Mouse (Mus musculus) E14TG2a.4 (cell line): ENCODE measurements around the gene Spdye4a.

Experiments
- H3K27me3 ChIP-seq: 2 replicates; pipeline ENCODE4 v1.6.1; 2014; ENCODE audit warnings: low read length, control low read depth; ENCODE audit not compliant: insufficient read depth
- H3K36me3 ChIP-seq: 2 replicates; pipeline ENCODE4 v1.6.1; 2014; ENCODE audit warnings: low read length, control low read depth; ENCODE audit not compliant: insufficient read depth
- H3K4me1 ChIP-seq: replicated peaks from 2 replicates; pipeline ENCODE4 v1.6.1; 2014; ENCODE audit warnings: low read depth, low read length, control low read depth
- H3K4me3 ChIP-seq: replicated peaks from 2 replicates; pipeline ENCODE4 v1.5.1; 2014; ENCODE audit warnings: mild to moderate bottlenecking, low read length
- H3K9me3 ChIP-seq: 2 replicates; pipeline ENCODE4 v1.6.1; 2014; ENCODE audit warnings: low read length, control low read depth
- CTCF ChIP-seq: conservative IDR thresholded peaks from 2 replicates; pipeline ENCODE4 v1.5.1; 2014; ENCODE audit warnings: low read length
- NANOG ChIP-seq: IDR thresholded peaks from 2 replicates; pipeline ENCODE4 v1.6.1; 2014; ENCODE audit warnings: borderline replicate concordance, low read length, mixed read lengths
- POU5F1 ChIP-seq: IDR thresholded peaks from 2 replicates; pipeline ENCODE4 v1.6.1; 2014; ENCODE audit warnings: low read length, borderline replicate concordance

Spdye4a gene

GRCm38 (mm10) chr5:143252791-143253185 lies 26.1 kb upstream of the Spdye4a start:
- peaks cover 24% of the 10 kb centered on the region for H3K4me1 ChIP-seq
- H3K27me3 ChIP-seq, result peaks cover 78% of the 10 kb centered on the region
- peaks cover 7% of the 10 kb centered on the region for H3K36me3 ChIP-seq
- H3K9me3 ChIP-seq, result no peaks in the 10 kb centered on the region
- peak overlapping the region; percentile 76 for H3K4me3 ChIP-seq
- TF ChIP-seq POU5F1 (no peak), CTCF (no peak), NANOG (no peak)

GRCm38 (mm10) chr5:143252039-143252438 lies 25.3 kb upstream of the Spdye4a start:
- peaks cover 15% of the 10 kb centered on the region for H3K36me3 ChIP-seq
- TF ChIP-seq CTCF, result no peak
- TF ChIP-seq POU5F1, result no peak
- no peak for TF ChIP-seq NANOG
- no peak overlapping the region for H3K4me3 ChIP-seq
- H3K27me3 ChIP-seq, result peaks cover 70% of the 10 kb centered on the region
- no peaks in the 10 kb centered on the region for H3K9me3 ChIP-seq
- H3K4me1 ChIP-seq, result peaks cover 24% of the 10 kb centered on the region

GRCm38 (mm10) chr5:143244926-143245325 lies 18.2 kb upstream of the Spdye4a start:
- no peak overlapping the region for H3K4me3 ChIP-seq
- TF ChIP-seq POU5F1 (no peak), CTCF (no peak), NANOG (no peak)
- H3K36me3 ChIP-seq, result peaks cover 86% of the 10 kb centered on the region
- peaks cover 30% of the 10 kb centered on the region for H3K9me3 ChIP-seq
- peaks cover 3% of the 10 kb centered on the region; the same call in 1 of the 2 replicates for H3K27me3 ChIP-seq
- H3K4me1 ChIP-seq, result no peaks in the 10 kb centered on the region

- peaks cover 12% of the 10 kb centered on the region; the same call in 1 of the 2 replicates for H3K27me3 ChIP-seq
- no peaks in the 10 kb centered on the region for H3K9me3 ChIP-seq
- peaks cover 14% of the 10 kb centered on the region for H3K4me1 ChIP-seq
- peaks cover 35% of the 10 kb centered on the region for H3K36me3 ChIP-seq
- peak overlapping the region; percentile 90 for H3K4me3 ChIP-seq
- TF ChIP-seq NANOG (no peak), POU5F1 (no peak), CTCF (no peak)
Observed at GRCm38 (mm10) chr5:143236036-143236435, 9.3 kb upstream of the Spdye4a start.

- TF ChIP-seq POU5F1 (no peak), CTCF (no peak), NANOG (no peak)
- Histone ChIP-seq H3K9me3 (no peaks in the 10 kb centered on the region), H3K4me3 (peak within 1 kb of the TSS; percentile 90)
Observed at GRCm38 (mm10) chr5:143235028-143235693, 8.5 kb upstream of the Spdye4a start, which contains the start of gene Zfp12. Gene Zfp12 (plus strand): TSS chr5:143235163.

GRCm38 (mm10) chr5:143222287-143222686 lies 4.4 kb downstream of the Spdye4a start:
- TF ChIP-seq POU5F1 (no peak), CTCF (no peak), NANOG (no peak)
- no peaks in the 10 kb centered on the region for H3K36me3 ChIP-seq
- peaks cover 7% of the 10 kb centered on the region for H3K27me3 ChIP-seq
- H3K9me3 ChIP-seq, result no peaks in the 10 kb centered on the region
- H3K4me1 ChIP-seq, result no peaks in the 10 kb centered on the region; the same call in 1 of the 2 replicates
- H3K4me3 ChIP-seq, result no peak overlapping the region

More at GRCm38 (mm10) chr5:143235028-143235693, 8.5 kb upstream of the Spdye4a start, which contains the start of gene Zfp12:
- Histone ChIP-seq H3K27me3 (peaks cover 12% of the 10 kb centered on the region; the same call in 1 of the 2 replicates), H3K36me3 (peaks cover 26% of the 10 kb centered on the region), H3K4me1 (peaks cover 14% of the 10 kb centered on the region)

- H3K9me3 ChIP-seq, result no peaks in the 10 kb centered on the region
- H3K4me1 ChIP-seq, result no peaks in the 10 kb centered on the region; the same call in 1 of the 2 replicates
- TF ChIP-seq NANOG (no peak), CTCF (no peak), POU5F1 (no peak)
- no peak overlapping the region for H3K4me3 ChIP-seq
- H3K27me3 ChIP-seq, result peaks cover 3% of the 10 kb centered on the region
- no peaks in the 10 kb centered on the region for H3K36me3 ChIP-seq
Observed at GRCm38 (mm10) chr5:143220996-143221395, 5.7 kb downstream of the Spdye4a start.

GRCm38 (mm10) chr5:143213832-143214231 lies 12.9 kb downstream of the Spdye4a start:
- TF ChIP-seq NANOG (no peak), CTCF (no peak)
- H3K4me1 ChIP-seq, result no peaks in the 10 kb centered on the region; the same call in 1 of the 2 replicates

GRCm38 (mm10) chr5:143205015-143205414 lies 21.7 kb downstream of the Spdye4a start:
- Histone ChIP-seq H3K4me1 (no peaks in the 10 kb centered on the region), H3K27me3 (no peaks in the 10 kb centered on the region), H3K36me3 (no peaks in the 10 kb centered on the region), H3K4me3 (no peak overlapping the region), H3K9me3 (peaks cover 53% of the 10 kb centered on the region)
- TF ChIP-seq CTCF (peak; percentile 30), POU5F1 (no peak)

More at GRCm38 (mm10) chr5:143213832-143214231, 12.9 kb downstream of the Spdye4a start:
- no peaks in the 10 kb centered on the region for H3K36me3 ChIP-seq
- peaks cover 36% of the 10 kb centered on the region for H3K9me3 ChIP-seq
- no peak overlapping the region for H3K4me3 ChIP-seq
- no peaks in the 10 kb centered on the region for H3K27me3 ChIP-seq
